Mouse (Mus musculus) gonadal fat pad, adult 2 months (tissue): ENCODE data around the gene Skor1. TPM values are rescaled to one million over a fixed set of nuclear protein-coding genes. Genes with fewer than 3 reads are reported as not detected.

Source experiments
- DNase-seq: peaks from one replicate; pipeline ENCODE4 v3.0.0-alpha.2; 2012; ENCODE audit warnings: low read depth
- polyA plus RNA-seq: library from polyadenylated mRNA; depleted of rRNA; stranded (reverse); fragments of >200 nt; gene quantifications from 2 replicates; pipeline ENCODE4 v1.2.3, GENCODE M21; 2012

Skor1 gene
- polyA plus RNA-seq, 1 experiment = 0.05 TPM

DNA sequence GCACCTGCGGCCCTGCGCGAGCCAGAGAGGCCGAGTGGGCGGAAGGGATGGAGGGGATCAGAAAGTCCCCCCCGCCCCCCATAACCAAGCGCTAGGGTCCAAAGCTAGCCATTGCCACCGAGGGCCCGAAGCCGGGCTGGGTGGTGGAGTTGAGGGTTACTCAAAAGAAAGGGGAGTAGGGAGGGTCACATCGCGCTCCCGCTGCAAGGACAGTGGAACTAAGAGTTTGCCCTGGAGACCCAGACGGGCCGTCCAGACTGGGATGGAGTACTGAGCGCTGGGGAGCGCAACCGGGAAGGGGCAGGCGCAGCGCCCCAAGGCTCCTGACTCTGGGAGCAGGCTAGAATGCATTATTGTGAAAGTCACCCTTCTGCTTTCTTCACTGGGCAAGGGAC is 608 bp upstream of the Skor1 start:
- DNase-seq = no peak

DNA sequence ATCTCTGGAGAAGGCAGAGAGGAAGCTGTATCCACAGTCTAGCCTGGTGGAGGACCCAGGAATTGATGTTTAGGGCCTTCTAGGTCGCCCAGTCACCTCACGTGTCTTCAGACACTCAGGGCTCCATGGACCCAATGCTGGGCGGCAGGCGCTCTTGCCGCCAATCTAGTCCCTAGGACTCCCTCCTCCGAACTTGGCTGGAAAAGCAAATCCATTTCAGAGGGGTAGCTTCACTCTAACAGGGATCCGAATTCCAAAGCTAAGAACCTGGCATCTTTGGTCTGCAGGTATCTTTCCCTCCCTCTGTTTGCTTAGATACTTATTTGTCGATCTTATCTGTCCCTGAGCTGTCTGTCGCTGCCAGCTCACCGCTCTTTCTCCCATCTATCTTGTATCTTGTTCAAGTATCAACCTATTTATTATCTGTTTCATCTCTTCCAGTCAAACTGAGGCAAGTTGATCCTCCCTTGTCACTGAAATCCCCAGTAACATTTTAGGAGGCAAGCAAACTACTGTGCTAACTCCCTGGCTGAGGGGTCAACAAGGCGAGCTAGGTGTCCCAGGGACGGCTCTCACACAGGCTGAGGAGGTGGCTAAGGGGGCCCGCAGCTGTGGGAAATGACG is 863 bp downstream of the Skor1 start:
- DNase-seq = no peak

DNA sequence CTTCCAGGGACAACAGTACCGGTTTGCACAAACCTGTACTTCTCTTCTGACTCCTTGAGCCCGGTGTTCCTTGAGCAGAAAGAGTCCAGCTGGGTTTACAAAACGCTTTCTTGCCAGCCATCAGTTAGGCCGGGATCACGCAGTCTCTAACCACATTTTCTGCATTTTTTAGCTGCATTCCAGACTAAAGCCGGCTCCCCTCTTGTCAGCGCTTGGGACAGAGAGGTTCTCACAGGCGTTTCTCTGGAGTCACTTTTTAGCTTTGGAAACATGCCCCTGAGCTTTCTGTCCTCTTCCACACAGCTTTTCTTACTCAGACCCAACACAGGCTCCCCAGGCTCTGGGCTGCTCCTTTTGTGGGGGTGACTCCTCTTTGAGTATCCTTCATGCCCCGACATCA is 1.5 kb downstream of the Skor1 start:
- DNase-seq = no peak

DNA sequence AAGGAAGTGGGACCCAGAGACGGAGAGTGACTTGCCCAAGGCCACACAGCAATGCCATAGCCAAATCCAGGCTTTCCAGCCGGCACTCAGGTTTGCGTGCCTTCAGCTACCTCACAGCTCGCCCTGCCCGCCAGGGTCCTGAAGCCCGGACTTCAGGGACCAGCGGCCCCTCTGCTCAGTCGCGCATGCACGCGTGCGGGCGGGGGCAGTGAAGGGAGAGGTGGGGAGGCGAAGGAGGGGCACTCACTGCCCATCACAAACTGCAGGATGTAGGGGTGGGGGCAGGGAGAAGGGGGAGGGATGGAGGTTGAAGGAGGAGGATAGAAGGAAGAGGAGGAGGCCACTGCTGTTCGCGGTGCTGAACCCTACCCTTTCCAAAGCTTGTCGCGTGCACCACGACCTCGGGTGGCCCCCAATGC is 1.9 kb downstream of the Skor1 start:
- no peak for DNase-seq

DNA sequence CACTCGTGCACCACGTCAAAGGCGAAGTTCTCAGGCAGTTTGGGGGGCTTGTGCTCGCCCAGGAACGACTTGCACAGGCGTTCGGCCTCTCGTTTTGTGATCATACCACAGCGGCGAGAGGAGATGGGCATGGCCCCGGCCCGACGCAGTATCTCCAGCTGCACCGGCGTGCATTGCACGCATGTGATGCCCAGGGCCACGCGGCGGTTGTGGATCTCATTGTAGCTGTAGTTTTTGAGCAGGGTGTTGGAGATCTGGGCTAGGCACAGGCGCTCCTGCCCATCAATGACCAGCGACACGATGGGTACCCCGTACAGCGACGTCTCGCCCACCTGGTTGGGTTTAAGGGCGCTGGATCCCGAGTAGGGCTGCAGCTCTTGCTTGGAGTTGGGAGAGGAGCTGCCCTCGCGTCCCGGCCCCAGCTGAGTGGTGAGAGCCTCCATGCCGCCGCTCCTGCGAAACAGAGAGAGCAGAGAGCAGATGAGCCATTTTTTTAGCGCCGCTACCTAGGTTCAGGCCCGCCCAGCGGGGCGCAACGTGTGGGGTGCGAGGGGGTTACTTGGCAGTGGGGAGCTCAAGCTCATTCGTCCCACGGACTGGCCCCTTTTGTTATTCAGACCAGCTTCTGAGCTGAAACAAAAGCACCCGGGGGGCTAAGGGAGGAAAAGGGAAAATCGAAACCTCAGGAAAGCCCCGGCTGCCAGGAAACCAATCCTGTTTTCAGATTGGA is 2.5 kb downstream of the Skor1 start:
- DNase-seq = no peak

DNA sequence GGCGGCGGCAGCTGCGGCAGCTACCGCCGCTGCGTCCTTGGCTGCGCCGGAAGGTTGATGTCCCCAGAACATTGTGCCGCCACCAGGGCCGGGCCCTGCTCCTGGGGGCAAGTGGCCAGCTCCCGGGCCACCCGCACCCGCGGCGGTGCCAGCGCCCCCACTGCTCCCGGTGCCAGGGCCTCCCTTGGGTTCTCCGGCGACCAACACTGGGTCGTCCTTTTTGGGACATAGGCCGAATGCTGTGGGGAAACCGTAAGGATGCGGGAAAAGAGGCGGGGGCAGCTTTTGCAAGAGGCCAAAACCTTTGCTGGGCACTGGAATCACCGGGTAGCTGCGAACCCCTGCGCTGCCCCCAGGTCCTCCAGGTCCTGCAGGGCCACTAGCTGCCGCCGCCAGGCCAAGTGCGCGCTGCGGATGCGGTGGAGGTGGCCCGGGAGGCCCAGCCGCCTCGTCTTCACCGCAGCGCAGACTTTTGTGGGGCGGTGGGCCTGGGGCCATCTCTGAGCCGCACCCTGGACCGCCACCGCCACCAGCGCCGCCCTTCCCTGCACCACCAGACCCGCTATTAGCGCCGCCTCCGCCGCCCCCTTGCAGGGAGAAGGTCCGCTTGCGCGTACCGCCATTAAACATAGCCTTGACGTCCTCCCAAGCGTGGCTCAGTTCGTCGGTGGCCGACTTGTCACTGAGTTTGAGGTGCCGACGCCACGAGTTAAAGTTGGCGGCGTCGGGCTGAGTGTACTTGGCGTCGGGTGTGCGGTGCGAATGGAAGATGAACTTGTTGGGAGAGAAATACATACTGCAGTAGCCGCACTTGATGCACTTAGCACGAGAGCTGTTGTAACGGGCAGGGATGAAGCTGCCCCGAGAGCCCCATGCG is 3.3 kb downstream of the Skor1 start:
- DNase-seq = no peak

DNA sequence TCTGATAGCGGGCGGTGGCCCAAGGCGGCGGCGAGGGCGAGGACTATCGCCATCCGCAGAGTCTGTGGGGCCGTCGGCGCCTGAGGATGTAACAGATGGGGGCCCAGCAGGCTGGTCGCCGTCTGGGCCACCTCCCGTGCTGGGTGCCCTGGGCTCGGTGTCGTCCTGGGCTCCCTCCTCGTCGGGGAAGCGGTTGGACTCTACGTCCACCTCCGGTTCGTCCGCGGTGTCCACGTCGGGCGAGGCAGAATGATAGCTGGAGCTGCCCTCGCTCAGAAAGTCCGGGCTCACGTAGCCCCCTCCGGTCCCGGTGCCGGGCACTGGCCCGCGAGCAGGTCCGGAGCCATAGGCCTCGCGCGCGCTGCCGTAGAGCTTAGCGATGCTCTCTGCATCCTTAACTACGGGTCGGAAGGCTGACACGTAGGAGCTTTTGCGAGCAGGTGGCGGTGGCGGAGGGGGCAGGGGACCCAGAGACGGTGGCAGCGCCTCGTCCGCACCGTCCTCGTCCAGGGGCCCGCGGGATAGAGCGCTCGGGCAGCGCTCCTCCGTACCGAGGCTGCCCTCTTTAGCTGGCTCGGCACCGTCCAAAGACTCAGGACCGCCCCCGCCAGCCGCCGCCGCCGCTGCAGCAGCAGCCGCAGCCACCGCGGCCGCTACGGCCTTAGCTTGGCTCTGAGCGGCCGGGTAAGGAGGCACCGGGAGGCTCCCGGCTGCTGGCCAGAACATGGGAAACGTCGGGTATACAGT is 4.1 kb downstream of the Skor1 start:
- DNase-seq = no peak

DNA sequence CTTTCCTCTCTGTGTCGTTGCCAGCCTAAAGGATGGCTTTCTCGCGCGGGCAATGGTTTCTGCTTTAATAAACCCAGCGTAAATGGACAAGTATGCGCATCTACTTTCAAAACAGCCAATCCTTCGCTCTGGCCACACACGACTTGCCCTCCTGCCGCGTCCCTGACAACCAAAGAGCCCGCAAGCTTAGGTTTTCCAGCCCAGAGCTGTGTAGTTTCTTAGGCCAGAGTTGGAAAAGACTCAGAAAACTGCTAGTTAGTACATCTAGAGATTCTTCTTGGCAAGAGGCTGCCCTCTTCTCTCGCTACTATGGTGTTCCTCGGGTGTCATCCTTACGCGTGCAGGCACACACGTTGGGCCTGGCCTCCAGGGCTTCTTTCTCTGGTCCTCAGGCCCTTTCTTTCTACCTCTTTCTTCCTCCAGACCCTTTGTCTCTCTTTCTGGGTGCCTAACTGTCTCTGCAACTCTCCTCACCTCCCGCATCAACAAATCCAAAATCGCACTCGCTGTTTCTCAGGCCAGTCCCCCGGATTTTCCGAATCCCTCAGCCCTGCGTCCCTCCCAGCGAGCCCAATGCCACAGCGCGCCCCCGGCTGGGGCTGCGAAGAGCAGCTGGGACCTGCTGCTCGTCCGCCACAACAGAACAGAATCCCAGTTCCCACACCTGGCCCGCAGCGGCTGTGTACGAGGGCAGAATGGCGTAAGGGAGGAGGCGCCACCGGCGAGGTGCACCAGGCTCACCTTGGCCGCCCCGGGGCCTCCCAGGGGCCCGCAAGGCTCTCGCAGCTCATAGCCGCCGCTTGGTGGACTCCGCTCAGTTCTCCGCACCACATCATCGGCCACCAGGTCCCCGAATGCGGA is 4.9 kb downstream of the Skor1 start:
- DNase-seq = no peak

DNA sequence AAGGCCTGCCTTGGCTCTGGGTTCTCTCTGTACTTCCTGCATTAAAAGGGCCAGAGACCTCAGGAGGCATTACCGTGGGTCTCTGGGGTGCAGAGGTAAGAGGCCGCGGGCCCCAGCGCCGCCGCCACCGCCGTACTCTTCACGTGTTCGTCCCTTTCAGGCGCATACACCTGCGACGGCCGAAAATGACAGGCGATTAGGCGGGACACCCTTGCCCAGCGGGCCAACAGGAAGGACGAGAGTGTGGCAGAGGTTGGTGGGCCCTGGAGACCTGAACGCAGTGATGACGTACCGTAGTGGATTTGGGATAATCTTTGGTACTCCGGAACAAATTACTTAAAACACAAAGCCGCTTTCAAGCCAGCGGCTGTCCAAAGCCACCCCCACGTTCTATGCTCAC is 5.5 kb downstream of the Skor1 start:
- no peak for DNase-seq

DNA sequence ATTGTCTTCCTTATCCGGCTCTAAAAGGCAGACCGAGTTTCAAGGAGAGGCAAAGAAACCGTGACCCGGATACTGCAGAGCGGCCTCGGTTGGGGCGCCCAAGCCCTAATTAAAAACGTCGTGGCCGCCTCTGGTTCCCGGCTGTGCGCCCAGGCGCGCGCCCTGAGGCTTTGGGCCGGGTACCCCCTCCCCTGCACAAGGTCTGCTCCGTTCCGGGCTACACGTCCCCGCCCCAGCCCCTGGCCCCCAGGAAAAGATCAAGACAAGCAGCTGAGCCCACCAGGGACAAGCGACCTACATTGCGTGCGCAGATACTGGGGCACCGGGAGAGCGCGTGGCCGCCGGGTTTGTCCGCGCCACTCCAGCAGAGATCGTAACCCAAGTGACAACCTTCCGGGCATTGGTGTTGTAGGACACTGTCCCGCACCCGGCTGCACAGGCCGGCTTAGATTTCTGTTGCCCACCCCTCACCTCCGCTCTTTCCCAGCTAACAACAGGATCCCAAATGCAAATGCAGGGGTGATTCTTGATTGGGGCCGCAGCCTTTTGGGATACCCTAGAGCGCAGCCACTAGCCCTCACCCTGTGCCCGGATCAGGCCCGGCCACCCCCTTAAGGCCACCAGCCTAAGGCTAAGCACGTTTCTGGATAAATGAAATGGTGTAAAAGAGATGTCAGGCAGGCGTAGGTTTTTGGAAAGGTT is 6.3 kb downstream of the Skor1 start:
- no peak for DNase-seq

DNA sequence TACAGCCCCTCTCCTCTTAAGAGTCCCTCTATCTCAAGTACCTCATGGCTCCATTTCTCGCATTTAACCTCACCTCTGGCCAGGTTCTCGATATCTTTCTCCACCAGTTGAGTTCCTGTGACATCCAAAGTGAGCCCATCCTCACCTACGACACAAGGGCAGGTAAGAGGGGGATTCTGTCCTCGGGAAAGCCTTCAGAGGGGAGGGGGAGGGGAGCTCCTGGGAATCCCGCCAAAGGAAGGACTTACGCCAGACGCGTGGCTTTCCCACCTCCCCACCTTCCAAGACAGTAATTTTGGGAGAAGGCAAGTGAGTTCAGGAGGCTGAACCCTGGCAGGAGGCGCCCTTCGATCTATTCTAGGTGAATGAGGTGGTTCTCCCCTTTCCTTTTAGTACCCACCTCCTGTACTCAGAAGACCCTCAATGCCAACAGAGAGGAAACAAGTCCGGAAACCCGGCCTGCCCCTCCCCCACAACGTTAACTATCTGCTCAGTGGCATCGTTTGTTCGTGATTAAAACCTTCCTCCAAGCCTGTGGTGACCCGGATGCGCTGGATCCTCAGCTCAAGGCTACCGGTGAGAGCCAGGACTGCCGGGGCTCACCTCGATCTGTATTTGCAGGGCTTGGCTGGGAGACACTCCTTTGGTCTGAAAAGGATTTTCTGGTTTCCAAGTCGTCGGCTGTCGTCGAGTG is 7.0 kb downstream of the Skor1 start:
- no peak for DNase-seq

DNA sequence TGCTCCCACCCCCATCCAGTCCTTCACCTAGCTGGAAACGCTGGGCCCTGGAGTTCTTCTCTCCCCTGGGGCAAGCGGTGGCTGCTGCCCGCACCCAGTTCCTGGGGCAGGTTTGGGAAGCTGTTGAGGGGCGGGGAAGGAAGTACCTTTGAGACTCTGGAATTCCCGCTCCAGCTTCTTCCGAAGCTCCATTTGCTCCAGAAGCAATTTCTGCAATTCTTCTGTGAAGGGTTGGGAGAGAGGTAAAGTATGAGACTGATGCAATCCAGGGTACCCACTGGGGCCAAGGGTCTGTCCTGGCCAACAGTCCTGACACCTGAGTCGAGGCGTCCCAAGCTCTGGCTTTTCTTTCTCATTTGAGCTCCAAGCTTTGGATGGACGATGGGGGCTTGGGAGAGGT is 8.6 kb downstream of the Skor1 start:
- DNase-seq = no peak

DNA sequence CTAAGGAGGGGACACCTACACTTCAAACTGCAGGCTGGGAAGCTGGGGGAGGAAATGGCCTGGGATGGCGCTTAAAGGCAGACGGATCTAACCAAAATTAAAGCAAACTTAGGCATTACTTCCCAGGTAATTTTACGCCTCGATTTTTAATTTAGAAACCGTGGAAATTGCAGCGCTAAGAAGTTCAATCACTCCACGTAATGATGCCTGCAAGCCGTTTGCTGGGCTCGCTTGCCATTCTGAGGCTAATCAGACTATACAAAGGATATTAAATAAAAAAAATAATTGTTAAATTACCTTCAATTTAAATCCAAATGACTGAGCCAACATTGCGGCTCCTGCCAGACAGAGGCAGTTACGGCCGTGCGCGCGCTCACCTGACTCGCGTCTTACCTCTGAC is 9.1 kb downstream of the Skor1 start:
- DNase-seq = no peak

DNA sequence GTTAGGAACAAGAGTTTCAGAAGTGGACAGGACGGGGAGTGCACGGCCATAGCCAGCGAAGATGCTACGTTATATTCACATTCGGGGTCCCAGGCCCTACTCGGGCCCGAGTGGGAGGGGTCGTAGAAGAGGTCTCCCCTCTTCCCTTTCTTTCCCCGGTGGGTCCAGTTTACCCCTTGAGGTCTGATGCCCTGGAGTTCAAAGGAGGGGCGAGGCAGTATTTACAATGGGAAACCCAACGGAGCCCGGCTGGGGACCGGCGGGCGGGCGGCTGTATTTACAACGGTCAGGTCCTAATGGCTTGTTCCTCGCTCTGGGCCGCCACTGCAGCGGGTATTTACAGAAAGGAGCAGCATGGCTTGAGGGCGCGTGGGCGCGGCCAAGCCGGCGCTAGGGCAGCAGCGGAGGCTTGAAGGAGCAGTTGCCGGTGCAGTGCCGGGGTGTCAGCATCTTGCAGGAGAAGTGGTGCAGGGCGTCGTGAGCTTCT is 10.2 kb downstream of the Skor1 start:
- DNase-seq = no peak

DNA sequence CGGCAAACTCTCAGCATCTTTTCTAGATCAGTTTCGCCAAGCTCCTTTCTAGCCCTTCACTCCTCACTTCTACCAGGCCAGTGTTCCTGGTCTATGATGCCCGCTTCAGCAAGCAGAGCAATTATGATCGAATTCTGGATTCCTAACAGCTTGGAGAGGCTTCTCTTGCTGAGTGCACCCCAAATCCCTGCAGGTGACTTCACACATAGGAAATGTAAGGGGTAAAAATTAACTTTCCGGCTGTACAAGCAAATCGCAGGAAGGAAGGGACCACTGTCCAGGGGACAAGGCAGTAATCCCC is 11.2 kb downstream of the Skor1 start:
- DNase-seq = no peak

DNA sequence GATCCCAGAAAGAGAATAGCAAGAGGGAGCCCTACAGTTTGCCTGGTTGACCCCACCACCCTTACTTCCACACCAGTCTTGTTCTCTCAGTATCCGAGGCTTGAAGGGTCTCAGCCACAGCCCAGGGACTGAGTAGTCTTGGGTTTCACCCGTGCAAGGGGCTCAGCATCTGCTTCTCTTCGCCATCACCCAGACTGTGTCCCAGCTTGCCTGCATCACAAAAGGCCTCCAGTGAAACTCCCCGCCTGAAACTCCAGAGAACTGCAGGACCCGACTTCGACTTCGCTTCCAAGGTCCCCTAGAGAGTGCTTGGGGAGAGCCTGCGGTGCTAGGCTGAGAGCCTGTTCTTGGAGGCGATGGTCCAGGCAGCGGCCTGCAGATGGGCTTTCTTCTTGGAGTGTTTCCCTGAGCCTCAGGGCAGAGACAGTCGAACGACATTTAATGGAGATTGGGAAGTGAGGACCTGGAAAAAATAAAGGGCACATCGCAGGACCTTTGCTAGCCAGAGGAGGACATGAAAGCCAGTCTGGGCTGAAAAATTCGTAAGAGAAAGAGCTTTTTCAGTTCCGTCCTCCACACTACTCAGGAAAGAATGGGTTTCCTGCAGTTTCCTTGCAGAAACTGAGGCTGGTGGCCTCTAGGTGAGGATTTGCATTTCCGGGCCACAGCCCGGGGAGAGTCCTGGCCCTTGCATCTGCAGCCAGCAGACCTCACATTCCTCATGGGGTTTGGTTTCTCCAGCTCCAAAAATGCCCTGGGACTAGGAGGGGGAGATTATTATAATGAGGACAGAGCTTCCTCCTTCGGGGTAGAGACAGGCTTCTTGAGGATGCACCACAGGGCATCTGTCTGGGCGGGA is 11.8 kb downstream of the Skor1 start:
- DNase-seq = no peak

DNA sequence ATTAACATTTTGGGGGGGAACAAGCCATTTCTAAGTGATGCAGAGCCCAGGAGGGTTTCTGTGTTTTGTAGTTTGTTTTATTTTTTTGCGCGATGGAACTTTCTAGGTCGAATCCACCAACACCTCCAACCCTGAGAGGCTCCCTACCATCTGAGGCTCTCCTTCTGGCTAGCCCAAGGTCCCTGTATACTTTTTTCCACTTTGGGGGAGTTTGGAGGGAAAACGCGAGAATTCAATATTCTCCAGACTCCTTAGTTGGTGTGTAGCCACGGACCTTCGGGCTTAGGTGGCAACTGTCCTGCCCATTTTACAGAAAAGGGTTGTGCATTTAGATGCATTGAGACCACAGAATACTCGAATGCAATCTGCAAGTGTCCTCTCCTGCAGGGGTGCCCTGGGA is 12.5 kb downstream of the Skor1 start:
- DNase-seq = no peak

DNA sequence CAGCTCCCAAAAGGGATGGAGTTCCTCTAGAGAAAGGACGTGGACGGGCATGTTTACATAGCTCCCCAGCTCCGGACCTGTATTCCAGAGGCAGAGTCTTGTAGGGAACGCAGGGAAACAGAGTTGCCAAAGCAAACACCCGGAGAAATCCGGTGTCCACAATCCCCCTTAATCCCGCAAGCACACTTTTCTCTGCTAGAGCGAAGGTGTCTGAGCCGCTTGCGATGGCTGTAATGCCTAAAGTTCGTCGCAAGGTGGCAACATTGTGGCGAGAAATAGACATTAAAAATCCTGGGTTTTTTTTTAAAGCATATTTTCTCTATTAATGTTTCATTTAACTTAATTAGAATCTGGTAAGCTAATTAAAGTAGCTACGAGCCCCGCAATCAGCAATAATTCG is 13.0 kb downstream of the Skor1 start:
- no peak for DNase-seq

DNA sequence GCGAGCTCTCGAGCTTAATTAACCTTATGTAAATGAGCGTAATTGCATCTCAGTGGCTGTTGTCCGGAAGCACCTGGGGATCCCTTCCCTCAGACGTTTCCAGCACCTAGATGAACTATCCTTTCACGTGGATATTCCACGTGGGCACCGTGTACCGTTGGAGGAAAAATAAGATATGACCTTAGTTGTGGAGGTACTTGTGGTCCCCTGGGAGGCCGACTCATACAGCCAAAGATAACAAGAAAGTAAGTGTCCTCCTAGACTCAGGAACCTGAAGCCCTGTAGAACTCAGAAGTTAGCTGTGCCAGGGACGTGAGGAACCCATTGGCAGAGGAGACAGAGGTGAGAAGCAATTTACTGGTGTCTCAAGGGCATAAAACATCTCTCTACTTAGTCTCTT is 13.4 kb downstream of the Skor1 start:
- no peak for DNase-seq
